Mouse (Mus musculus) forebrain, embryonic 11.5 days (tissue): ENCODE measurements at regions not wholly inside any gene's neighbourhood (a gene's known extent, or its start where the extent isn't known, plus 50 kb on each side); places are given as distances from the start of the nearest gene placed in this dataset.
A peak's percentile ranks its signal among the peaks of the same experiment; 100 is the strongest.

Experiments used
- ATAC-seq: fragments of 200-750 bp; cut with Nextera tagmentation; replicated peaks from 2 replicates; pipeline ENCODE4 v1.8.0; 2017; ENCODE audit warnings: moderate TSS enrichment; ENCODE audit not compliant: low FRiP score
- DNase-seq: peaks from one replicate; pipeline ENCODE4 v3.0.0-alpha.2; 2017; ENCODE audit warnings: low spot score
- H3K27ac ChIP-seq: fragments of 300-500 bp; sonication (generic); 2 replicates; pipeline ENCODE4 v1.5.1; 2014; ENCODE audit warnings: low read depth, low read length
- H3K27me3 ChIP-seq: fragments of 300-500 bp; sonication (generic); 2 replicates; pipeline ENCODE4 v1.6.1; 2014; ENCODE audit warnings: mild to moderate bottlenecking, low read length, mixed read lengths; ENCODE audit not compliant: control insufficient read depth, insufficient read depth
- H3K36me3 ChIP-seq: fragments of 300-500 bp; sonication (generic); 2 replicates; pipeline ENCODE4 v1.6.1; 2014; ENCODE audit warnings: mild to moderate bottlenecking, low read length, moderate library complexity, mixed read lengths; ENCODE audit not compliant: control insufficient read depth, insufficient read depth
- H3K4me1 ChIP-seq: fragments of 300-500 bp; sonication (generic); replicated peaks from 2 replicates; pipeline ENCODE4 v1.6.1; 2014; ENCODE audit warnings: low read length, mixed read lengths; ENCODE audit not compliant: control insufficient read depth, insufficient read depth
- H3K4me2 ChIP-seq: fragments of 300-500 bp; sonication (generic); 2 replicates; pipeline ENCODE4 v1.6.1; 2014; ENCODE audit warnings: low read depth, mild to moderate bottlenecking, low read length, moderate library complexity, mixed read lengths; ENCODE audit not compliant: severe bottlenecking
- H3K4me3 ChIP-seq: fragments of 300-500 bp; sonication (generic); 2 replicates; pipeline ENCODE4 v1.5.1; 2014; ENCODE audit warnings: low read depth, low read length
- H3K9ac ChIP-seq: fragments of 300-500 bp; sonication (generic); 2 replicates; pipeline ENCODE4 v1.6.1; 2014; ENCODE audit warnings: low read length
- H3K9me3 ChIP-seq: fragments of 300-500 bp; sonication (generic); 2 replicates; pipeline ENCODE4 v1.6.1; 2016; ENCODE audit warnings: low read length, mixed read lengths; ENCODE audit not compliant: control insufficient read depth
- WGBS: fragments of 180-500 bp; shearing (Covaris S2); extraction: QIAGEN DNeasy Blood & Tissue Kit; methylation state at CpG from one replicate; pipeline ENCODE4 v1.1.7; 2014; 5-methylcytosine and 5-hydroxymethylcytosine counted together

GRCm38 (mm10) chr7:83032924-83033323 lies 165.8 kb downstream of the Mex3b start:
- Histone ChIP-seq H3K36me3 (no peaks in the 10 kb centered on the region), H3K27ac (no peak overlapping the region), H3K4me3 (no peak overlapping the region), H3K9ac (no peak overlapping the region), H3K4me1 (peaks cover 2% of the 10 kb centered on the region; the same call in 1 of the 2 replicates), H3K4me2 (no peak overlapping the region), H3K27me3 (no peaks in the 10 kb centered on the region), H3K9me3 (no peaks in the 10 kb centered on the region; the same call in 1 of the 2 replicates)
- WGBS, result 98% methylated on average over 2 of the region's 2 CpGs
- DNase-seq (no peak), ATAC-seq (no peak)

- ATAC-seq, result no peak
- 84% methylated on average over 3 of the region's 3 CpGs for WGBS
- no peaks in the 10 kb centered on the region for H3K36me3 ChIP-seq
Measured at GRCm38 (mm10) chr7:83035190-83035589, 168.1 kb downstream of the Mex3b start.

GRCm38 (mm10) chr7:83036397-83036796 lies 169.3 kb downstream of the Mex3b start:
- Histone ChIP-seq H3K36me3 (no peaks in the 10 kb centered on the region), H3K27me3 (no peaks in the 10 kb centered on the region), H3K4me1 (peaks cover 2% of the 10 kb centered on the region; the same call in 1 of the 2 replicates), H3K27ac (0 out of 2 replicates have a peak overlapping the region, but pooled peaks have one; percentile 25), H3K9ac (no peak overlapping the region), H3K4me3 (no peak overlapping the region), H3K4me2 (no peak overlapping the region), H3K9me3 (no peaks in the 10 kb centered on the region)
- WGBS, result 41% methylated on average over 2 of the region's 2 CpGs
- DNase-seq (no peak), ATAC-seq (0 out of 2 replicates have a peak, but pooled peaks have one; percentile 14)

More at GRCm38 (mm10) chr7:83035190-83035589, 168.1 kb downstream of the Mex3b start:
- Histone ChIP-seq H3K4me1 (peaks cover 2% of the 10 kb centered on the region; the same call in 1 of the 2 replicates), H3K27ac (no peak overlapping the region), H3K4me2 (no peak overlapping the region), H3K9ac (no peak overlapping the region), H3K27me3 (no peaks in the 10 kb centered on the region), H3K4me3 (no peak overlapping the region), H3K9me3 (no peaks in the 10 kb centered on the region; the same call in 1 of the 2 replicates)
- no peak for DNase-seq

GRCm38 (mm10) chr7:83037100-83037499 lies 170.0 kb downstream of the Mex3b start:
- Histone ChIP-seq H3K27ac (peak overlapping the region; percentile 26; the same call in 1 of the 2 replicates), H3K4me1 (peaks cover 2% of the 10 kb centered on the region; the same call in 1 of the 2 replicates), H3K9ac (no peak overlapping the region), H3K4me2 (no peak overlapping the region), H3K4me3 (no peak overlapping the region), H3K9me3 (no peaks in the 10 kb centered on the region), H3K27me3 (no peaks in the 10 kb centered on the region), H3K36me3 (no peaks in the 10 kb centered on the region)
- ATAC-seq (peak; percentile 89), DNase-seq (peak; percentile 62)
- 0% methylated on average over 2 of the region's 2 CpGs for WGBS

- Histone ChIP-seq H3K27me3 (no peaks in the 10 kb centered on the region), H3K27ac (no peak overlapping the region), H3K9me3 (no peaks in the 10 kb centered on the region), H3K9ac (no peak overlapping the region), H3K36me3 (no peaks in the 10 kb centered on the region), H3K4me2 (no peak overlapping the region), H3K4me3 (no peak overlapping the region), H3K4me1 (peaks cover 2% of the 10 kb centered on the region; the same call in 1 of the 2 replicates)
- 36% methylated on average over 2 of the region's 2 CpGs for WGBS
- no peak; the same call in 1 of the 2 replicates for ATAC-seq
- DNase-seq, result no peak
Measured at GRCm38 (mm10) chr7:83037714-83038113, 170.6 kb downstream of the Mex3b start.

- DNase-seq, result no peak
- H3K4me1 ChIP-seq, result no peaks in the 10 kb centered on the region
- no peaks in the 10 kb centered on the region for H3K27me3 ChIP-seq
- no peaks in the 10 kb centered on the region for H3K36me3 ChIP-seq
- no peak overlapping the region for H3K4me2 ChIP-seq
- WGBS, result 95% methylated on average over 3 of the region's 3 CpGs
- H3K27ac ChIP-seq, result no peak overlapping the region
- H3K4me3 ChIP-seq, result no peak overlapping the region
- H3K9ac ChIP-seq, result no peak overlapping the region
- ATAC-seq, result no peak
- no peaks in the 10 kb centered on the region for H3K9me3 ChIP-seq
Measured at GRCm38 (mm10) chr7:83043746-83044145, 176.6 kb downstream of the Mex3b start.

GRCm38 (mm10) chr7:83045266-83045665 lies 178.1 kb downstream of the Mex3b start:
- no peak overlapping the region for H3K27ac ChIP-seq
- no peak overlapping the region for H3K4me2 ChIP-seq
- 96% methylated on average over 3 of the region's 3 CpGs for WGBS
- no peak for DNase-seq
- H3K9me3 ChIP-seq, result no peaks in the 10 kb centered on the region
- H3K4me1 ChIP-seq, result no peaks in the 10 kb centered on the region
- H3K27me3 ChIP-seq, result no peaks in the 10 kb centered on the region
- H3K9ac ChIP-seq, result no peak overlapping the region
- ATAC-seq, result no peak
- H3K36me3 ChIP-seq, result no peaks in the 10 kb centered on the region
- H3K4me3 ChIP-seq, result no peak overlapping the region

DNA sequence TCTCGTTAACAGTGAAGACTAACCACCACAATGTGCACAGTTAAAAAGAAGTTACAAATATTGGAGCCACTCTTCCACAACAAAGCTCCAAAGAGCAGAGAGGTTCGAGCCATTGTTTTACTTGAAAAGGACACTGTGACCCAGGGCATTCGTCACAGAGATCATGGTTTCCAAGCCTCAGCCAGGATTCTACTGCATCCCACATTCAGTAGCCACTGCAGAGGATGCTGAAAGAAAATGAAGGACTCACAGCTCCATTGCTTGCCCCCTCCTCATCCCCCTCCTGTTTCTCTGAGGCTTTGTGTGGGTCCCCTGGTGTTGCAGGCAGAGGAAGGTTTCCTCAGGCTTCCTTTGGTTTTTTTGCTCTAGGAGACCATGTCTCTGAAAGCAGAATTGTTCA lies 182.9 kb downstream of the Mex3b start:
- ATAC-seq (no peak), DNase-seq (no peak)
- 28% methylated on average over 3 of the region's 3 CpGs for WGBS
- H3K27ac ChIP-seq, result no peak overlapping the region
- H3K36me3 ChIP-seq, result no peaks in the 10 kb centered on the region
- H3K9ac ChIP-seq, result no peak overlapping the region
- no peak overlapping the region for H3K4me3 ChIP-seq
- H3K4me1 ChIP-seq, result no peaks in the 10 kb centered on the region
- no peaks in the 10 kb centered on the region for H3K9me3 ChIP-seq
- no peaks in the 10 kb centered on the region for H3K27me3 ChIP-seq
- no peak overlapping the region for H3K4me2 ChIP-seq

GRCm38 (mm10) chr7:83050833-83051497 lies 183.8 kb downstream of the Mex3b start:
- H3K27me3 ChIP-seq, result no peaks in the 10 kb centered on the region
- no peak for DNase-seq
- H3K9ac ChIP-seq, result no peak overlapping the region
- no peak overlapping the region for H3K4me2 ChIP-seq
- ATAC-seq, result no peak
- H3K4me3 ChIP-seq, result no peak overlapping the region
- 96% methylated on average over 6 of the region's 6 CpGs for WGBS
- H3K36me3 ChIP-seq, result no peaks in the 10 kb centered on the region
- H3K9me3 ChIP-seq, result no peaks in the 10 kb centered on the region
- H3K27ac ChIP-seq, result no peak overlapping the region
- H3K4me1 ChIP-seq, result no peaks in the 10 kb centered on the region
